Mouse (Mus musculus): ENCODE data around the gene Itsn1. TPM values are rescaled to one million over a fixed set of nuclear protein-coding genes. Genes with fewer than 3 reads are reported as not detected.

The Itsn1 gene
- polyA plus RNA-seq, 1 experiment from 2014 or later = 9.7 TPM

- Histone ChIP-seq H3K27me3 (replicated peaks; ENCODE audit: insufficient read depth, low read length) (no peaks in the 10 kb centered on the region), H3K4me2 (replicated peaks; ENCODE audit: low read depth, low read length) (no peak overlapping the region), H3K36me3 (ENCODE audit: insufficient read depth, low read length) (no peaks in the 10 kb centered on the region), H3K4me1 (ENCODE audit: insufficient read depth, low read depth, low read length) (no peaks in the 10 kb centered on the region; the same call in 1 of the 2 replicates), H3K9ac (replicated peaks; ENCODE audit: low read depth) (no peak overlapping the region), H3K9me3 (ENCODE audit: low read length) (no peaks in the 10 kb centered on the region), H3K4me3 (ENCODE audit: low read depth, low read length) (no peak overlapping the region), H3K27ac (ENCODE audit: low read length) (no peak overlapping the region)
- ATAC-seq (no peak), DNase-seq (ENCODE audit: low spot score) (no peak)
- 84% methylated on average over 7 of the region's 7 CpGs for WGBS
- TF ChIP-seq EP300 (IDR thresholded peaks at IDR 0.05) (no peak), CTCF (IDR thresholded peaks at IDR 0.05) (no peak)
Observed at GRCm38 (mm10) chr16:91794306-91794705, 65.2 kb downstream of the Itsn1 start.

DNA sequence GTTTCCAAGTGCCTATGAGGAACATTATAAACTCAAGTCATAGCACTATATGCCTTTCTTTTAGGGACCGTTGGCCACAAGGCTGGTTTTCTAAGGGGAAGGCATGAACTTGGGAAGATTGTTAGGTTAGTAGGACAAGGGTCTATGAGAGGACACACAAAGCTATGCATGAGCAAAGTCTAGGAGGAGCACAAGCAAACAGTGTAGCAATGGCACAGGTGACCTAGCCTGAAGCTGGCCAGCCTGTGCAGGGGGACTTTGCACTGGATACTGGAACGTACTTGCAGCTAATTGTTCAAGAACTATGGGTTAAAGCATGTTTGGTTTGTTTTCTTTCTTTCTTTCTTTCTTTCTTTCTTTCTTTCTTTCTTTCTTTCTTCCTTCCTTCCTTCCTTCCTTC, 66.0 kb downstream of the Itsn1 start:
- Histone ChIP-seq H3K36me3 (ENCODE audit: insufficient read depth, low read length) (no peaks in the 10 kb centered on the region), H3K27me3 (replicated peaks; ENCODE audit: insufficient read depth, low read length) (no peaks in the 10 kb centered on the region), H3K9me3 (ENCODE audit: low read length) (no peaks in the 10 kb centered on the region), H3K4me3 (ENCODE audit: low read depth, low read length) (no peak overlapping the region), H3K4me2 (replicated peaks; ENCODE audit: low read depth, low read length) (no peak overlapping the region), H3K27ac (ENCODE audit: low read length) (no peak overlapping the region), H3K9ac (replicated peaks; ENCODE audit: low read depth) (no peak overlapping the region), H3K4me1 (ENCODE audit: insufficient read depth, low read depth, low read length) (no peaks in the 10 kb centered on the region; the same call in 1 of the 2 replicates)
- TF ChIP-seq CTCF (IDR thresholded peaks at IDR 0.05) (no peak), EP300 (IDR thresholded peaks at IDR 0.05) (no peak)
- ATAC-seq (no peak), DNase-seq (ENCODE audit: low spot score) (no peak)
- 96% methylated on average over 2 of the region's 2 CpGs for WGBS

- Histone ChIP-seq H3K27me3 (replicated peaks; ENCODE audit: insufficient read depth, low read length) (no peaks in the 10 kb centered on the region), H3K9ac (replicated peaks; ENCODE audit: low read depth) (no peak overlapping the region), H3K4me1 (ENCODE audit: insufficient read depth, low read depth, low read length) (no peaks in the 10 kb centered on the region; the same call in 1 of the 2 replicates), H3K4me3 (ENCODE audit: low read depth, low read length) (no peak overlapping the region), H3K27ac (ENCODE audit: low read length) (no peak overlapping the region), H3K9me3 (ENCODE audit: low read length) (no peaks in the 10 kb centered on the region), H3K4me2 (replicated peaks; ENCODE audit: low read depth, low read length) (no peak overlapping the region), H3K36me3 (ENCODE audit: insufficient read depth, low read length) (no peaks in the 10 kb centered on the region)
- TF ChIP-seq EP300 (IDR thresholded peaks at IDR 0.05) (no peak), CTCF (IDR thresholded peaks at IDR 0.05) (no peak)
- WGBS = 95% methylated on average over 9 of the region's 9 CpGs
- ATAC-seq (no peak), DNase-seq (ENCODE audit: low spot score) (no peak)
Observed at GRCm38 (mm10) chr16:91795606-91796005, 66.5 kb downstream of the Itsn1 start.

- Histone ChIP-seq H3K4me1 (ENCODE audit: insufficient read depth, low read depth, low read length) (no peaks in the 10 kb centered on the region), H3K9ac (replicated peaks; ENCODE audit: low read depth) (no peak overlapping the region), H3K27me3 (replicated peaks; ENCODE audit: insufficient read depth, low read length) (no peaks in the 10 kb centered on the region), H3K36me3 (ENCODE audit: insufficient read depth, low read length) (no peaks in the 10 kb centered on the region), H3K4me2 (replicated peaks; ENCODE audit: low read depth, low read length) (no peak overlapping the region), H3K4me3 (ENCODE audit: low read depth, low read length) (no peak overlapping the region), H3K9me3 (ENCODE audit: low read length) (no peaks in the 10 kb centered on the region), H3K27ac (ENCODE audit: low read length) (no peak overlapping the region)
- no peak for DNase-seq (ENCODE audit: low spot score)
- TF ChIP-seq EP300 (IDR thresholded peaks at IDR 0.05) = no peak
- no peak for TF ChIP-seq CTCF (IDR thresholded peaks at IDR 0.05)
- ATAC-seq = no peak
- 94% methylated on average over 13 of the region's 13 CpGs for WGBS
Observed at GRCm38 (mm10) chr16:91801426-91801825, 72.3 kb downstream of the Itsn1 start.

DNA sequence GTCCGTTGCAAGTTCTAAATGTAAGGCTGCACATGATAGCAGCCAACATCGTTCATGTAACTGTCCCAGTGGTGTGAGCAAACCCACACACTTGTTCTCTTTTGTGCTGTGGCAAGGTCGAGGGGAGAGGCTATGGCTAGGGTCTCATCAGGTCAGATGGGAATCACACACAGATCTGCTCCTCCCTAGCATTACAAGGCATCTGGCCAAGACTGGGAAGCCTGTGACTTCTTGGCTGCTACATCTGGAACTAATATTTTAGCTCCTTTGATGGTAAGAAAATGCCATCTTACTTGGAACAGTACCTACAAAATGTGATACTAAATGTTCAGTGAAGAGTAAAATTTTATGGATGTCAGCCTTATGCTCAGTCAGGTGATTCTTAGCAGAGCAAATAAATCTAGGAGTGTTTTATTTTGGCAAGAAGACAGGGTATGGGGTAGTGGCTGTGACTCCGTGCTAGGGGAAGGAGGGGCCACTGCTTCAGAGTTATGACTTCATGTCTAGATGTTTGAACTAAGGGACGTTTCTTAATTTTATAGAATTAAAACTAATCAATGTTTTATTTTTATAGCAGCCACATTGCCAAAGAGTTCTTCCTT, 73.5 kb downstream of the Itsn1 start:
- no peak overlapping the region for H3K4me2 ChIP-seq (replicated peaks; ENCODE audit: low read depth, low read length)
- H3K4me1 ChIP-seq (ENCODE audit: insufficient read depth, low read depth, low read length) = no peaks in the 10 kb centered on the region
- no peak for DNase-seq (ENCODE audit: low spot score)
- no peak overlapping the region for H3K4me3 ChIP-seq (ENCODE audit: low read depth, low read length)
- no peaks in the 10 kb centered on the region for H3K27me3 ChIP-seq (replicated peaks; ENCODE audit: insufficient read depth, low read length)
- H3K9me3 ChIP-seq (ENCODE audit: low read length) = no peaks in the 10 kb centered on the region
- H3K36me3 ChIP-seq (ENCODE audit: insufficient read depth, low read length) = no peaks in the 10 kb centered on the region
- no peak for TF ChIP-seq CTCF (IDR thresholded peaks at IDR 0.05)
- no peak for TF ChIP-seq EP300 (IDR thresholded peaks at IDR 0.05)
- no peak for ATAC-seq
- no peak overlapping the region for H3K27ac ChIP-seq (ENCODE audit: low read length)
- no peak overlapping the region for H3K9ac ChIP-seq (replicated peaks; ENCODE audit: low read depth)
- 76% methylated on average over 5 of the region's 5 CpGs for WGBS

DNA sequence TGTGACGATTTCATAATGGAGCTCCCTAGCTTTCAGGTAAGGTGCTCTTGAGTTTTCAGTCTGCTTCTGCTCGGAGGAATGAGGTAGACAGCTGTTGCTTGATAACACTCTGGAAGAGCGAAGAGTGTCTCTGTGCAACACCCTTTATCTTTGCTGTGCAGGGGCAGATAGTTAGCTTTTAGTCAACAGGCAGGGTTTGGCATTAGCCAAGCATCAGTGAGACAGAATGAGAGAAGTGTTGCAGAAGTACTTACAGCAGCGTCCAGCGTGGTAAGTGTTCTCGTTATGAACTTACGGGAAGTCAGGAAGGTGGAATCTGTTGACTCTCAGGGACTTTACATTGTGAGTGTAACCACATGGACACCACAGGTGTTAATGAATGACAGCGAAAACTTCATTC, 75.3 kb downstream of the Itsn1 start:
- WGBS = 62% methylated on average over 8 of the region's 8 CpGs
- Histone ChIP-seq H3K4me1 (ENCODE audit: insufficient read depth, low read depth, low read length) (no peaks in the 10 kb centered on the region), H3K9me3 (ENCODE audit: low read length) (no peaks in the 10 kb centered on the region), H3K9ac (replicated peaks; ENCODE audit: low read depth) (no peak overlapping the region), H3K27me3 (replicated peaks; ENCODE audit: insufficient read depth, low read length) (no peaks in the 10 kb centered on the region), H3K4me2 (replicated peaks; ENCODE audit: low read depth, low read length) (no peak overlapping the region), H3K4me3 (ENCODE audit: low read depth, low read length) (no peak overlapping the region), H3K36me3 (ENCODE audit: insufficient read depth, low read length) (no peaks in the 10 kb centered on the region; the same call in 1 of the 2 replicates), H3K27ac (ENCODE audit: low read length) (no peak overlapping the region)
- ATAC-seq = peak; percentile 49; the same call in 1 of the 2 replicates
- peak; percentile 26 for DNase-seq (ENCODE audit: low spot score)
- TF ChIP-seq CTCF (IDR thresholded peaks at IDR 0.05) (no peak), EP300 (IDR thresholded peaks at IDR 0.05) (no peak)
